Mouse (Mus musculus): Measurements from ENCODE around the gene Tmem51.

DNA sequence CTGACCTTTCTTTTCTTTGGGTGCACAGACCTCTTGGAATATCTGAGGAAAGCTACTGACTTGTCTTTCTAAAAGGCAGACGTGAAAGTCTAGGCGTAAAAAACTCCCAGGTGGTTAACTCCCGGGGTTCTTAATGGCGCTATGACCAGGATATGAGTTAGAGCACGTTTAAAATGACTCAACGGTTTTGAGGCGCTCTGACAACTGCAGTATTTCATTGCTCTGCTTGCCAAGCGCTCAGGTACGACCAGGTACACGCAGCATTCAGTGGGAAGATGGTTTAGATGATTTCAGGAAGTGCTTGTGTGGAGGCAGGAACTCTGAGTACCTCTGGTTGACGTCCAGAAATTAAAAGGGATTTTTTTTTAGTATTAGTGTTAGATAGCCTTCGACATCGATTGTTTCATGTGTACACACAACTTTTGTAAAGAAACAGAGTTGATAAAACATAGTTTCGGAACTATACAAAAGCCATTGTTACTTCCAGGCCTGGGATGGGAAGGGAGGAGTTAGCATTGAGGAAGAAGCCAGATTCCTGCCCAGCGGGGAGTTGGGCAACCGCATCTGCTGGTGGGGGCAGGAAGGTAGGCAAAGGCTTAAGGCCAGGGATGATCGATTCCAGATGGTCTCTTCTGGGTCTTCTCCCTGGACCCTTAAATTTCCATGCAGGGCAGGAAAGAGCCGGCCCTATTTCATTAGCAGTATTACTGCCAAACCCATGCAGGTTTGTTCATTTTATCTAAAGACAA lies 12.7 kb downstream of the Tmem51 start:
- no peak for TF ChIP-seq CTCF (IDR thresholded peaks at IDR 0.05; ENCODE audit: borderline replicate concordance, control insufficient read depth, extremely low read depth, insufficient read depth, low read length, poor library complexity)
- no peak for TF ChIP-seq POLR2A (IDR thresholded peaks at IDR 0.05; ENCODE audit: control insufficient read depth, extremely low read depth, insufficient read depth, low read length, poor library complexity)

Measured in thymus, adult 2 months (tissue).